Mouse (Mus musculus): ENCODE measurements at regions not wholly inside any gene's neighbourhood (a gene's known extent, or its start where the extent isn't known, plus 50 kb on each side); places are given as distances from the start of the nearest gene placed in this dataset.
A peak's percentile ranks its signal among the peaks of the same experiment; 100 is the strongest.

DNA sequence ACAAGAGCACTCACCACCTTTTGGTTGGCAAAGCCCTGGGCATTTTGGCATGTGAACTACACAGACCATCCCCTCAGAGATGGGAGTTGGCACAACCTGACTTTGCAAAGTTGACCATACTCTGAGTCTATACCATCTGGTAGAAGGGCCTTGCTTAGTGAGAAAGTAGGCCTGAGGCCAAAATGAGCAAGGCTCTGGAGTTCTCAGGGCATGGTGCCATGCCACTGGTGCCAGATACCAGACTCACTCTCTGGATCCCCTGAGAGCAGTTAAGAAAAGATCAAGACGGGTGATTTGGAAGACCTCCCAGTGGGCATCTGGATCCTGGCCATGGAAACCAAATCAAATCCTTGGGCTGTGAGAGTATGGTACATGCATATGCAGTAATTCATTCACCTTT, 202.0 kb downstream of the Rpl10-ps3 start:
- Histone ChIP-seq H3K36me3 (replicated peaks; ENCODE audit: control insufficient read depth, insufficient read depth) (no peaks in the 10 kb centered on the region), H3K9me3 (ENCODE audit: control insufficient read depth, low read length) (no peaks in the 10 kb centered on the region), H3K27ac (0 out of 2 replicates have a peak overlapping the region, but pooled peaks have one; percentile 48), H3K4me2 (replicated peaks) (no peak overlapping the region), H3K4me3 (replicated peaks; ENCODE audit: low read length) (no peak overlapping the region), H3K27me3 (ENCODE audit: control insufficient read depth, insufficient read depth, low read length) (no peaks in the 10 kb centered on the region), H3K9ac (no peak overlapping the region), H3K4me1 (replicated peaks; ENCODE audit: control insufficient read depth, insufficient read depth, low read length) (peaks cover 26% of the 10 kb centered on the region)
- DNase-seq (ENCODE audit: low spot score) (peak; percentile 73), ATAC-seq (ENCODE audit: low FRiP score) (peak; percentile 72; the same call in 1 of the 2 replicates)
- 42% methylated on average over 1 of the region's 1 CpGs for WGBS

- ATAC-seq (ENCODE audit: low FRiP score) (no peak), DNase-seq (ENCODE audit: low spot score) (no peak)
- Histone ChIP-seq H3K4me2 (replicated peaks) (no peak overlapping the region), H3K4me3 (replicated peaks; ENCODE audit: low read length) (no peak overlapping the region), H3K36me3 (replicated peaks; ENCODE audit: control insufficient read depth, insufficient read depth) (no peaks in the 10 kb centered on the region), H3K9me3 (ENCODE audit: control insufficient read depth, low read length) (no peaks in the 10 kb centered on the region), H3K27me3 (ENCODE audit: control insufficient read depth, insufficient read depth, low read length) (no peaks in the 10 kb centered on the region), H3K27ac (peak overlapping the region; percentile 48; the same call in 1 of the 2 replicates), H3K9ac (no peak overlapping the region), H3K4me1 (replicated peaks; ENCODE audit: control insufficient read depth, insufficient read depth, low read length) (peaks cover 26% of the 10 kb centered on the region)
- 82% methylated on average over 8 of the region's 8 CpGs for WGBS
Observed at GRCm38 (mm10) chr9:50142091-50142490, 202.7 kb downstream of the Rpl10-ps3 start.

DNA sequence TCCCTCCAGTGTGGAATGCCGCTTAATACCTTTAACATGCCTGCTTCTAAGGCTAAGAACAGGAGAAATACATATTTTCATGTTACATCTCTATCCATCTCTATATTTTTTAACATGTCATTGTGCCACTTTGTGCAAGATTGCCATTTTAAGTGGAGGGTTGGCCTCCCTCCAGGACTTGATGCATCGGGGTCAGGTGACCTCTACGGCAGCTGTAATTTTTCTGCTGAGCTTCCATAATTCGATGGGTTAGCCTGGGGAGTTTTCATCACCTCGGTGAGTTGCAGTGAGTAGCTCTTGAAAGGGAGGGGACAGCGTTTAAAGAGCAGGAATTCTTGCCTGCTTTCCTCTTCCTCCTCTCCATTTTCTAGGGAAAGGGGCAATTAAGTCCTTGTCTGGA, 203.6 kb downstream of the Rpl10-ps3 start:
- no peak for ATAC-seq (ENCODE audit: low FRiP score)
- Histone ChIP-seq H3K27ac (no peak overlapping the region), H3K36me3 (replicated peaks; ENCODE audit: control insufficient read depth, insufficient read depth) (no peaks in the 10 kb centered on the region), H3K9ac (no peak overlapping the region), H3K4me1 (replicated peaks; ENCODE audit: control insufficient read depth, insufficient read depth, low read length) (peaks cover 26% of the 10 kb centered on the region), H3K9me3 (ENCODE audit: control insufficient read depth, low read length) (no peaks in the 10 kb centered on the region), H3K4me3 (replicated peaks; ENCODE audit: low read length) (no peak overlapping the region), H3K27me3 (ENCODE audit: control insufficient read depth, insufficient read depth, low read length) (no peaks in the 10 kb centered on the region), H3K4me2 (replicated peaks) (no peak overlapping the region)
- DNase-seq (ENCODE audit: low spot score) = no peak
- WGBS = 51% methylated on average over 6 of the region's 6 CpGs

GRCm38 (mm10) chr9:50138341-50138978, 206.3 kb downstream of the Rpl10-ps3 start:
- Histone ChIP-seq H3K27me3 (ENCODE audit: control insufficient read depth, insufficient read depth, low read length) (no peaks in the 10 kb centered on the region), H3K4me2 (replicated peaks) (no peak overlapping the region), H3K9me3 (ENCODE audit: control insufficient read depth, low read length) (no peaks in the 10 kb centered on the region), H3K36me3 (replicated peaks; ENCODE audit: control insufficient read depth, insufficient read depth) (no peaks in the 10 kb centered on the region), H3K4me3 (replicated peaks; ENCODE audit: low read length) (no peak overlapping the region), H3K4me1 (replicated peaks; ENCODE audit: control insufficient read depth, insufficient read depth, low read length) (peaks cover 26% of the 10 kb centered on the region), H3K9ac (no peak overlapping the region), H3K27ac (peak overlapping the region; percentile 48; the same call in 1 of the 2 replicates)
- WGBS = 83% methylated on average over 9 of the region's 9 CpGs
- no peak for ATAC-seq (ENCODE audit: low FRiP score)
- peak; percentile 69 for DNase-seq (ENCODE audit: low spot score)

- Histone ChIP-seq H3K4me1 (replicated peaks; ENCODE audit: control insufficient read depth, insufficient read depth, low read length) (peaks cover 23% of the 10 kb centered on the region), H3K27me3 (ENCODE audit: control insufficient read depth, insufficient read depth, low read length) (no peaks in the 10 kb centered on the region), H3K4me3 (replicated peaks; ENCODE audit: low read length) (no peak overlapping the region), H3K27ac (no peak overlapping the region), H3K9ac (no peak overlapping the region), H3K9me3 (ENCODE audit: control insufficient read depth, low read length) (0 out of 2 replicates have a peak, but pooled peaks cover under 1% of the 10 kb centered on the region), H3K36me3 (replicated peaks; ENCODE audit: control insufficient read depth, insufficient read depth) (no peaks in the 10 kb centered on the region), H3K4me2 (replicated peaks) (no peak overlapping the region)
- DNase-seq (ENCODE audit: low spot score) = no peak
- no peak for ATAC-seq (ENCODE audit: low FRiP score)
- WGBS = 57% methylated on average over 1 of the region's 1 CpGs
Observed at GRCm38 (mm10) chr9:50136636-50136985, 208.2 kb downstream of the Rpl10-ps3 start.

DNA sequence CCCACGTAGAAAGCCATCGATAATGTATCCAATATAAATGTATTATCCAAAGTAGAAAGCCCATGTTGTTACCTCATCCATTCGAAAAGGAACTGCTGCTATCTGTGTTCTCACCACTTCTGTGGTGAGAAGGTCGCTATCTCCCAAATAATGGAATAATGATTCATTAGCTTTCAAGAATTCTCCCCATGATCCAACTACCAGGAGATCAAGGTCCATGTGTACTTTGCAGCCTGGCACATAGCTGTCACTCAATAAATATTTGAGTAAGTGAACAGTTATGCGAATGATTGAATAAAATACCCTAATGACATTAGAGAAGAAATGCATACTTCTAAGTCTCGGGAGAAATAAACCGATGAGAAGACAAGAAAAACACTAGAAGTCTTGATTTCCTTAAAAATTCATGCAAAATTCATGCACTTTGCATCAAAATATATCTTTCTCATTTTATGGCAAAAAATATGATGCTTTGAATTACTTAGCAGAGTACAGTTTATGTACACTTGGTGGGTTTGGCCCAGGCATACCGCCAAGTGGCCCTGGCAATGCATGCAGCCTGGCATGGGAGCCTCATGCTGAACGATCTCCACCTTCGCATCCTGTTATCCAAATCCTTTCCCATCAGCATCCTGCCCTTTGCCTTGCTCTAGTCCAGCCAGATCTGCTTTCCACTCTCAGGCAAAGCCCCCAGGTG, 208.7 kb downstream of the Rpl10-ps3 start:
- Histone ChIP-seq H3K9ac (no peak overlapping the region), H3K27ac (no peak overlapping the region), H3K9me3 (ENCODE audit: control insufficient read depth, low read length) (0 out of 2 replicates have a peak, but pooled peaks cover 3% of the 10 kb centered on the region), H3K27me3 (ENCODE audit: control insufficient read depth, insufficient read depth, low read length) (no peaks in the 10 kb centered on the region), H3K36me3 (replicated peaks; ENCODE audit: control insufficient read depth, insufficient read depth) (no peaks in the 10 kb centered on the region), H3K4me2 (replicated peaks) (no peak overlapping the region), H3K4me1 (replicated peaks; ENCODE audit: control insufficient read depth, insufficient read depth, low read length) (peaks cover 18% of the 10 kb centered on the region), H3K4me3 (replicated peaks; ENCODE audit: low read length) (no peak overlapping the region)
- ATAC-seq (ENCODE audit: low FRiP score) = no peak
- no peak for DNase-seq (ENCODE audit: low spot score)
- WGBS = 87% methylated on average over 10 of the region's 10 CpGs

- no peak for DNase-seq (ENCODE audit: low spot score)
- H3K27ac ChIP-seq = no peak overlapping the region
- 20% methylated on average over 4 of the region's 4 CpGs for WGBS
Observed at GRCm38 (mm10) chr9:50124241-50124640, 220.5 kb downstream of the Rpl10-ps3 start.

DNA sequence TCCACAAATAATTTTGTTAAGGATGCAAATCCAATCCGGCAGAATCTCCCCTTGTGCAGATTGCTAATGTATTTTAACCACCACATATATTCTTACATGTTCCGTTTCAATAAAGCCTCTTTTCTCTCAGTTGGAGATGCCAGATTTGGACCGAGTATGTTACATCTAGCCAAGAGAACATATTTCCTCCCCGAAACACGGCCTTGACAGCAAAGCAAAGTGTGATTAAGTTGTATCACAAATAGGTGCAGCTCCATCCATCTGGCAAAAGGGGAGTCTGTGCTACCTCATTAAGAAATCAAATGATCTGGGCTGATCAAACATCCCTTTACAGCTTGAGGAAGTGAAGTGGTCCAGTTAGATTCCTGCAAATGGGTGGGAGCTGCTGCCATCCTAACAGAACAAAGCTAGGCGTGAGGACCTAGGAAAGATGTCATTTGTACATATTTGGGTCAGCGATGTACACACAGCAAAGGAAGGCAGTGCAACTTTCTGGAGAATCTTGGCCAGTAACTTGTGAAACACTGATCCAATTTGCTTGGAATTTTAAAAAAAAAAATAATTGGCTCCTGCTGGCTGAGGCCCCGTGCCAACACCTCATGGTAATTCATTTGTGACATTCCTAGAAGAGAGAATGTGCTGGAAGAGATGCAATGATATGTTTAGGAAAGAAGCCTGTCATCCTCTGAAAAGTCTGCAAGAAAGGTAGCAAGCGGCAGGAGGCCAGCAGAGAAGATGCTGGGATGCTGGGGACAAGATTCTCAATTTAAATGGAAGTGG, 223.8 kb downstream of the Rpl10-ps3 start:
- Histone ChIP-seq H3K4me3 (replicated peaks; ENCODE audit: low read length) (no peak overlapping the region), H3K9me3 (ENCODE audit: control insufficient read depth, low read length) (no peaks in the 10 kb centered on the region), H3K4me1 (replicated peaks; ENCODE audit: control insufficient read depth, insufficient read depth, low read length) (no peaks in the 10 kb centered on the region), H3K36me3 (replicated peaks; ENCODE audit: control insufficient read depth, insufficient read depth) (no peaks in the 10 kb centered on the region), H3K9ac (no peak overlapping the region), H3K27me3 (ENCODE audit: control insufficient read depth, insufficient read depth, low read length) (no peaks in the 10 kb centered on the region), H3K27ac (no peak overlapping the region), H3K4me2 (replicated peaks) (no peak overlapping the region)
- DNase-seq (ENCODE audit: low spot score) (no peak), ATAC-seq (ENCODE audit: low FRiP score) (no peak)
- WGBS = 82% methylated on average over 9 of the region's 9 CpGs

More at GRCm38 (mm10) chr9:50124241-50124640, 220.5 kb downstream of the Rpl10-ps3 start:
- Histone ChIP-seq H3K36me3 (replicated peaks; ENCODE audit: control insufficient read depth, insufficient read depth) (no peaks in the 10 kb centered on the region), H3K4me1 (replicated peaks; ENCODE audit: control insufficient read depth, insufficient read depth, low read length) (no peaks in the 10 kb centered on the region), H3K4me3 (replicated peaks; ENCODE audit: low read length) (no peak overlapping the region), H3K27me3 (ENCODE audit: control insufficient read depth, insufficient read depth, low read length) (no peaks in the 10 kb centered on the region), H3K9ac (no peak overlapping the region), H3K9me3 (ENCODE audit: control insufficient read depth, low read length) (no peaks in the 10 kb centered on the region), H3K4me2 (replicated peaks) (no peak overlapping the region)
- no peak for ATAC-seq (ENCODE audit: low FRiP score)

- DNase-seq (ENCODE audit: low spot score) = no peak
- Histone ChIP-seq H3K4me3 (replicated peaks; ENCODE audit: low read length) (no peak overlapping the region), H3K9me3 (ENCODE audit: control insufficient read depth, low read length) (no peaks in the 10 kb centered on the region), H3K36me3 (replicated peaks; ENCODE audit: control insufficient read depth, insufficient read depth) (no peaks in the 10 kb centered on the region), H3K27me3 (ENCODE audit: control insufficient read depth, insufficient read depth, low read length) (no peaks in the 10 kb centered on the region), H3K4me2 (replicated peaks) (no peak overlapping the region), H3K4me1 (replicated peaks; ENCODE audit: control insufficient read depth, insufficient read depth, low read length) (no peaks in the 10 kb centered on the region), H3K9ac (no peak overlapping the region), H3K27ac (no peak overlapping the region)
- WGBS = 94% methylated on average over 5 of the region's 5 CpGs
- ATAC-seq (ENCODE audit: low FRiP score) = no peak
Observed at GRCm38 (mm10) chr9:50119412-50119811, 225.4 kb downstream of the Rpl10-ps3 start.

Data from hindbrain, embryonic 14.5 days (tissue).